Mouse (Mus musculus) cerebellum, adult 2 months (tissue): ENCODE measurements around the gene Selenoo. TPM values are rescaled to one million over a fixed set of nuclear protein-coding genes. Genes with fewer than 3 reads are reported as not detected.

Experiments
- DNase-seq, 2 experiments: peaks; one replicate each; pipeline ENCODE4 v3.0.0; 2021
- H3K27ac ChIP-seq: fragments of 200-500 bp; 2 replicates; pipeline ENCODE4 v1.5.1; 2012; ENCODE audit warnings: low read length, control low read depth, inconsistent platforms; ENCODE audit not compliant: insufficient read depth
- H3K27me3 ChIP-seq: fragments of 200-500 bp; 2 replicates; pipeline ENCODE4 v1.6.1; 2012; ENCODE audit warnings: inconsistent platforms, mild to moderate bottlenecking, low read length, moderate library complexity; ENCODE audit not compliant: control insufficient read depth, insufficient read depth
- H3K4me1 ChIP-seq: fragments of 200-500 bp; 2 replicates; pipeline ENCODE4 v1.6.1; 2011; ENCODE audit warnings: low read length; ENCODE audit not compliant: control insufficient read depth, insufficient read depth
- H3K4me3 ChIP-seq: fragments of 200-500 bp; replicated peaks from 2 replicates; pipeline ENCODE3; 2011; ENCODE audit warnings: mild to moderate bottlenecking, low read depth, low read length, control low read depth; ENCODE audit not compliant: insufficient read depth
- CTCF ChIP-seq: fragments of 200-500 bp; IDR thresholded peaks from 2 replicates; pipeline ENCODE4 v1.5.1; 2011; ENCODE audit warnings: low read depth, mild to moderate bottlenecking, control low read depth, low read length, moderate library complexity, borderline replicate concordance; ENCODE audit not compliant: insufficient read depth
- POLR2A ChIP-seq: fragments of 200-500 bp; IDR thresholded peaks from 2 replicates; pipeline ENCODE4 v1.6.1; 2011; ENCODE audit warnings: low read length, control low read depth, borderline replicate concordance; ENCODE audit not compliant: insufficient read depth
- WGBS: fragments of 180-500 bp; shearing (Covaris S2); methylation state at CpG from one replicate; pipeline ENCODE4 v1.1.7; 2018; 5-methylcytosine and 5-hydroxymethylcytosine counted together
- polyA plus RNA-seq: library from polyadenylated mRNA; depleted of rRNA; stranded (reverse); fragments of >200 nt; gene quantifications from 2 replicates; pipeline ENCODE4 v1.2.3, GENCODE M21; 2012

Selenoo gene
- polyA plus RNA-seq, 1 experiment = 58.1 TPM

DNA sequence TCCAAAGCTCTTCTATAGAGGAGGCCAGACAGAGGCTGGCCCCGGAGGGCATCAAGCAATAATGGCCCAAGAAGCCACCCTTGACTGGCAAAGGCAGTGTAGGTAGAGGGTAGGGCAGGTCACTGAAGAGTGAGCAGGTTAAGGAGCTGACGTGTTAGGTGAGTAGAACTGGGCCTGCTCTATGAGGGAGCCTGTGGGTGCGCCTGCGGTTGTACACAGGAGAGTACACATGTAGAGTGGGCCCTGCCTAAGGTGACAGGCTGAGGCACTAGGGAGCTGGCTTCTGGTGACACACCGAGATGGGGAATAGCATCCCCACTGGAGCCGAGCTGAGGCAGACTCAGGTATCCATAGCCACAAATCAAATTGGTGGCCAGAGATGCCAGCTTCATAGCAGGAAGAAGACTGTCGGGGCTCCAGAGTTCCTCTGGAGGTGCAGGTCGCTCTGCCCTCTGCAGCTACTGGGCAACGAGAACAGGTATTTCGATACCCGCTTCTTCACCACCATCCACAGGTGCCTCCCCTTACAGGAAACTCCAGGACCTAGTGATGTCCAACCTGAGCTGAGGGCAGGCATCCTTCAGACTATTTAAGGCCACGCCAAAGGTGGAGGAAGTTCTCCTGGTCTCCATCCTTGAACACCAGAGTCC, 27.9 kb upstream of the Selenoo start:
- peak overlapping the region; percentile 71 for H3K27ac ChIP-seq
- no peaks in the 10 kb centered on the region for H3K27me3 ChIP-seq
- 53% methylated on average over 12 of the region's 12 CpGs for WGBS
- DNase-seq = peak in 1 of 2 experiments; percentile 55
- TF ChIP-seq POLR2A (no peak), CTCF (no peak)
- H3K4me3 ChIP-seq = peak overlapping the region; percentile 72
- H3K4me1 ChIP-seq = peaks cover 44% of the 10 kb centered on the region

DNA sequence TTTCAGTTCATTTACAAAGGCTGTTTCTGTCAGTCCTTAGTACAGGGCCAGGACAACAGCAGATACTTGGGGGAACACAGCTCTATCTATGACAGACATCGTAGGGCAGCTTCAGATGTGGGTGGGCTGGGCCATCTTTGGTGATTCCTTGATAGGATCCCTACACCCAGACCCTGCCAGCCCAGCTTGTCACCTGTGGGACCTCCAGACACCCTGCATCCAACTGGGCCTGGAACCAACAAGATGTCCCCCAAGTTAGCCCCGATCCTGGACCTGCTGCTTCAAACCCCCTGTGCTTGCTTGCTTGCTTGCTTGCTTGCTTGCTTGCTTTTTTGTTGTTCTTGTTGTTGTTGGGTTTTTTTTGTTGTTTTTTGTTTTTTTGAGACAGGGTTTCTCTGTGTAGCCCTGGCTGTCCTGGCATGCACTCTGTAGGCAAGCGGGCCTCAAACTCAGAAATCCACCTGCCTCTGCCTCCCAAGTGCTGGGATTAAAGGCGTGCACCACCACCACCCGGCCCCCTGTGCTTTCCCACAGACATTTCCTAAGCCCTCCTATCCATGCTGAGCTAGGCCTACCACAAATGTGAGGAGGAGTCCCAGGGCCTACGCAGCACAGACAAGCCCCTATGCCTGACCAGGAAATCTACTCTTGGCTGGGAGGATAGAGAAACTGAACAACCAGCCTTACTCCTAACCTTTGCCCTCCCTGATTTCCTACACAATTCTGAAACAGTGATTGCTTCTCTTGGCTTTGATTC, 26.9 kb upstream of the Selenoo start:
- TF ChIP-seq POLR2A (no peak), CTCF (no peak)
- peak; percentile 20 to 29 for DNase-seq
- 80% methylated on average over 6 of the region's 6 CpGs for WGBS

DNA sequence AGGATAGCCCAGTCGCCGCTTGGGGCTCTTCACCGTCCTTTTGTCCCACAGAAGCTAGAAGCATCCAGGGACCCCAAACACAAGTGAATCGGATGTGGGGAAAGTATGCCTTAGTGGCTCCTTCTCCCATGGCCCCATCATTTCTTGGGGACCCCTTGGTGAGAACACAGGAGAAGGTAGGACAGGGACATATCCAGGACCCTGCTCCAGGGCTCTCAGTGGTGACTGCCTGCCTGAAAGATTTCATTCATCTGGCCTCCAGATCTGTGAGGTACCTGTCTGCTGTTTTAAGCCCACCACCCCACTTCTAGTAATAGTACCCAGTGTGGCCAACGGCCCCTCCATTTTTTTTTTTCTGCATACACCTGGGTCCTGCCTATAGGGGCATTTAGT, 26.4 kb upstream of the Selenoo start:
- Histone ChIP-seq H3K27me3 (no peaks in the 10 kb centered on the region), H3K4me3 (no peak overlapping the region), H3K27ac (peak overlapping the region; percentile 76), H3K4me1 (peaks cover 51% of the 10 kb centered on the region)
- peak; percentile 21 to 23 for DNase-seq
- 70% methylated on average over 5 of the region's 5 CpGs for WGBS
- TF ChIP-seq POLR2A (no peak), CTCF (no peak)

More for the DNA sequence above, 26.9 kb upstream of the Selenoo start:
- Histone ChIP-seq H3K27ac (no peak overlapping the region), H3K4me3 (no peak overlapping the region), H3K4me1 (peaks cover 51% of the 10 kb centered on the region), H3K27me3 (no peaks in the 10 kb centered on the region)

DNA sequence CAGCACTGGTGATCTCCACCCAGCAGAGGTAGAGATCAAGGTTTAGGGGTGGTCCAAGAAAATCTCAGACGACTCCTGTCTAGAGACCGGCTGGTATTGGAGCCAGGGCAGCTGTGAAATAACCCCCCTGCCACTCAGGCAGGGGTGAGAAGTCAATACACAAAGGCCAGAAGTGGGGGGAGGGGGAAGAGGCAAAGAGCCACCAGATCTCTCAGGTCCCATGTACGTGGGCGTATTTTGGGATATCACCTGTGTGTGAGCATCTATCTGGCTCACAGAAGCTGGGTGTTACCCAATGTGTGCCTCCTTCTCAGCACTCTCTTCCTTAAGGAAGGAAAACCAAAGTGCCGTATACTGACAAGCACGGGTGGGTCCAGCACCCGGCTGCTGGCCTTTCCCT, 25.9 kb upstream of the Selenoo start:
- TF ChIP-seq CTCF = no peak
- no peak for TF ChIP-seq POLR2A
- Histone ChIP-seq H3K4me3 (no peak overlapping the region), H3K27ac (peak overlapping the region; percentile 76), H3K27me3 (no peaks in the 10 kb centered on the region), H3K4me1 (peaks cover 53% of the 10 kb centered on the region)
- peak in 1 of 2 experiments; percentile 39 for DNase-seq
- 24% methylated on average over 7 of the region's 7 CpGs for WGBS

DNA sequence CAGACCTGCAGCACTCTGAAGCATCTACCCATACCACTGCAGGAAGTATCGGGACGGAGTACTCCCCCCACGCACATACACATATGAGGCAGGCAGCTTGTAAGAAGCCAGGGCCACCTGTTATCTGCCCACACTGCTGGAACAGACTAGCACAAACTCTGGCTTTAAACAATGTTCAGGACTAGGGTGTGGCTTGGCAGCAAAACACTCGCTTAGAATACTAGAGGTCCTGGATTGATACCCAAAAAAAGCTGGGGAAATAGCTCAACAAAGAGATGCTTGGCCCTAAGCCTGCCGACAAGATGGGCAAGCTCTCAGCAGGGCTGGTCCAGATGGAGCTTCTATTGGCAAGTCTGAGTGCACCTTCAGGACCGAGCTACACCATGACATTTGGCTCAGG, 25.3 kb upstream of the Selenoo start:
- Histone ChIP-seq H3K27me3 (no peaks in the 10 kb centered on the region), H3K27ac (peak overlapping the region; percentile 81), H3K4me1 (peaks cover 59% of the 10 kb centered on the region), H3K4me3 (peak overlapping the region; percentile 5)
- peak; percentile 81 to 91 for DNase-seq
- TF ChIP-seq POLR2A = no peak
- TF ChIP-seq CTCF = no peak
- 17% methylated on average over 6 of the region's 6 CpGs for WGBS

DNA sequence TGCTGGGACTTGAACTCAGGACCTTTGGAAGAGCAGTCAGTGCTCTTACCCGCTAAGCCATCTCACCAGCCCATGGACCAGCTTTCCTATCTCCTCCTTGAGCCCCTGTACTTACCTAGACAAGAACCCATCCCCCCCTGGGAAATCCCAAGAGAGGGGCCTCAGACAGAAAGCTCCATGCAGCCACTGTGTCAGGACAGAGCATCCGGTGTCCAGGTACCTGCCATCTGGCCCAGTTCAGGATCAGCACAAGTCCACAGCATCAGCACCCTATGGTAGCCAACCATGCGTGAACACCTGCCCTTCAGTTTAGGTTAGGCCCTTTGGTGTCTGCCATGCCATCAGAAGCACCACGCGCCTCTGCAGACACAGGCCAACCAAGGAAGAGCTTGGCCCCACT, 24.0 kb upstream of the Selenoo start:
- Histone ChIP-seq H3K4me3 (no peak overlapping the region), H3K27ac (no peak overlapping the region), H3K27me3 (no peaks in the 10 kb centered on the region), H3K4me1 (peaks cover 61% of the 10 kb centered on the region)
- peak; percentile 27 to 32 for DNase-seq
- no peak for TF ChIP-seq CTCF
- 78% methylated on average over 5 of the region's 5 CpGs for WGBS

DNA sequence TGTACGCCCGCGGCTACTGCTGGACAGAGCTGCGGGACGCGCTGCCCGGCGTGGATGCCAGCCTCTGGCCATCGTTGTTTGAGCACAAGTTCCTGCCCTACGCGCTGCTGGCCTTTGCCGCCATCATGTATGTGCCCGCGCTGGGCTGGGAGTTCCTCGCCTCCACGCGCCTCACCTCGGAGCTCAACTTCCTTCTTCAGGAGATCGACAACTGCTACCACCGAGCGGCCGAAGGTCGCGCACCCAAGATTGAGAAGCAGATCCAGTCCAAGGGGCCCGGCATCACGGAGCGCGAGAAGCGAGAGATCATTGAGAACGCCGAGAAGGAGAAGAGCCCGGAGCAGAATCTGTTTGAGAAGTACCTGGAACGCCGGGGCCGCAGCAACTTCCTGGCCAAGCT, 21.3 kb upstream of the Selenoo start:
- no peak for TF ChIP-seq POLR2A
- TF ChIP-seq CTCF = no peak
- Histone ChIP-seq H3K4me3 (no peak overlapping the region), H3K27ac (no peak overlapping the region), H3K4me1 (peaks cover 51% of the 10 kb centered on the region), H3K27me3 (no peaks in the 10 kb centered on the region)
- WGBS = 70% methylated on average over 35 of the region's 35 CpGs
- peak; percentile 28 to 36 for DNase-seq

DNA sequence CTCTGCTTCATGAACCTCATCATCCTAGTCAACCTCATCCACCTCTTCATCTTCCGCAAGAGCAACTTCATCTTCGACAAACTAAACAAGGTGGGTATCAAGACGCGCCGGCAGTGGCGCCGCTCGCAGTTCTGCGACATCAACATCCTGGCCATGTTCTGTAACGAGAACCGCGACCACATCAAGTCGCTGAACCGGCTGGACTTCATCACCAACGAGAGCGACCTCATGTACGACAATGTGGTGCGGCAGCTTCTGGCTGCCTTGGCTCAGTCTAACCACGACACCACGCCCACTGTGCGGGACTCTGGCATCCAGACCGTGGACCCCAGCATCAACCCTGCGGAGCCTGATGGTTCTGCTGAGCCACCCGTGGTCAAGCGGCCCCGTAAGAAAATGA, 20.7 kb upstream of the Selenoo start:
- DNase-seq = no peak
- Histone ChIP-seq H3K4me3 (no peak overlapping the region), H3K27me3 (no peaks in the 10 kb centered on the region), H3K4me1 (peaks cover 50% of the 10 kb centered on the region), H3K27ac (no peak overlapping the region)
- 56% methylated on average over 26 of the region's 26 CpGs for WGBS
- TF ChIP-seq CTCF (no peak), POLR2A (no peak)
